22 mouse cellular contexts compared by ENCODE assay signal in the genomic region with DNA sequence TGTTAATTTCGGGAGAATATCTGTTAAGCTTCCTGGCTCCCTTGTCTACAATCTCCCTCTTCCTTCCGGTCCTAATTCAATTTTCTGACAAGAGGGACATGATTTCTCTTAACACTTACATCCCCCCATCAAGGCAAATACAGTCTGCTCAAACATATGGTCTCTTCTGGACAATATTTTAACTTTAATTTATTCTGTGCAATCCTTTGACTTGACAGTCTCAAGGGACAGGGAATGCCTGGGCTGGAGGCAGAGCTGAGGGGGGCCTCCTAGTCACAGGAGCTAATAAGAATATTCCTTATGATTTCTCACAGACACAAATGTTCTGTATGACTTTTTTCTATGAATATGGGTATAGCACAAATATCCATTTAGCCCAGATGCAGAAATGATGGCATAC.
DNase-seq lines count a peak whose midpoint lies in the region; ATAC-seq and TF ChIP-seq lines count a peak whose summit lies in the region.
"Had no signal": no experiment of that assay in that cellular context is flagged by ENCODE, and none has a peak within 500 bp of the region (broad histone marks: within the 10 kb centered on the region; RNA-seq: fewer than 3 reads in every experiment).

No protein-coding gene starts in this region.

- H3K4me2 ChIP-seq in forebrain, embryonic 13.5 days, result no peak overlapping the region
- no peak overlapping the region for H3K4me2 ChIP-seq in heart, embryonic 16.5 days (ENCODE audit: low read depth, low read length)
- H3K4me2 ChIP-seq in lung, embryonic 14.5 days, result no peak overlapping the region
- H3K4me2 ChIP-seq in forebrain, embryonic 14.5 days (ENCODE audit: low read length), result no peak overlapping the region
- no peak overlapping the region for H3K4me2 ChIP-seq in intestine, embryonic 16.5 days (ENCODE audit: low read depth, low read length)
- H3K4me2 ChIP-seq: limb, embryonic 15.5 days; liver, embryonic 15.5 days; neural tube, embryonic 15.5 days had no signal

- H3K36me3 ChIP-seq in forebrain, embryonic 13.5 days (ENCODE audit: poor library complexity, severe bottlenecking), result no peaks in the 10 kb centered on the region
- H3K36me3 ChIP-seq in forebrain, embryonic 10.5 days (replicated peaks), result no peaks in the 10 kb centered on the region
- no peaks in the 10 kb centered on the region for H3K36me3 ChIP-seq in heart, embryonic 16.5 days (ENCODE audit: control insufficient read depth, insufficient read depth)
- no peaks in the 10 kb centered on the region for H3K36me3 ChIP-seq in heart, adult 2 months (ENCODE audit: control insufficient read depth, insufficient read depth, low read length)
- H3K36me3 ChIP-seq in lung, embryonic 14.5 days (ENCODE audit: insufficient read depth), result no peaks in the 10 kb centered on the region
- no peaks in the 10 kb centered on the region for H3K36me3 ChIP-seq in forebrain, embryonic 14.5 days (ENCODE audit: control insufficient read depth, insufficient read depth, low read length)
- H3K36me3 ChIP-seq in intestine, embryonic 16.5 days (ENCODE audit: control insufficient read depth, insufficient read depth, low read length), result no peaks in the 10 kb centered on the region
- H3K36me3 ChIP-seq: G1E; limb, embryonic 15.5 days; liver, embryonic 15.5 days; neural tube, embryonic 15.5 days had no signal

- H3K79me2 ChIP-seq in heart, adult 2 months (replicated peaks; ENCODE audit: control insufficient read depth, insufficient read depth, low read length), result no peaks in the 10 kb centered on the region

- DNase-seq in forebrain, embryonic 10.5 days (ENCODE audit: extremely low spot score, low spot score), result no peak
- DNase-seq in heart, adult 2 months, result no peak
- DNase-seq in lung, embryonic 14.5 days, result no peak
- DNase-seq in lung, postnatal 10 days, result no peak
- DNase-seq in forebrain, embryonic 14.5 days (ENCODE audit: low spot score), result peak; percentile 44
- DNase-seq: cerebellum, adult 18-20 months; cerebellum, postnatal 25 days; gastrocnemius, adult 2 months; lung, postnatal 14 days; right cerebral cortex, postnatal 14 days; spleen, adult 18-20 months; thymus, postnatal 25 days had no signal

- no peak for TF ChIP-seq CTCF in heart, adult 2 months (IDR thresholded peaks at IDR 0.05)
- TF ChIP-seq CTCF in lung, embryonic 14.5 days (IDR thresholded peaks at IDR 0.05; ENCODE audit: low read depth), result no peak

- no peak overlapping the region for H3K4me3 ChIP-seq in forebrain, embryonic 13.5 days
- H3K4me3 ChIP-seq in forebrain, embryonic 10.5 days, result no peak overlapping the region
- no peak overlapping the region for H3K4me3 ChIP-seq in heart, embryonic 16.5 days (ENCODE audit: low read length)
- no peak overlapping the region for H3K4me3 ChIP-seq in heart, adult 2 months
- H3K4me3 ChIP-seq in lung, embryonic 14.5 days (ENCODE audit: low read depth, low read length), result no peak overlapping the region
- no peak overlapping the region for H3K4me3 ChIP-seq in forebrain, embryonic 14.5 days (ENCODE audit: low read depth, low read length)
- H3K4me3 ChIP-seq in intestine, embryonic 16.5 days (ENCODE audit: low read length), result no peak overlapping the region
- H3K4me3 ChIP-seq: gastrocnemius, adult 2 months; limb, embryonic 15.5 days; liver, embryonic 15.5 days; megakaryocyte, embryonic 14.5 days; neural tube, embryonic 15.5 days had no signal

- intact Hi-C loops in heart, adult 2 months (cut with DNase I), result no loop called here

- no peak overlapping the region for H3K27ac ChIP-seq in forebrain, embryonic 13.5 days
- no peak overlapping the region for H3K27ac ChIP-seq in forebrain, embryonic 10.5 days
- peak overlapping the region; percentile 61 for H3K27ac ChIP-seq in heart, embryonic 16.5 days (ENCODE audit: low read length)
- no peak overlapping the region for H3K27ac ChIP-seq in heart, adult 2 months
- 0 out of 2 replicates have a peak overlapping the region, but pooled peaks have one; percentile 9 for H3K27ac ChIP-seq in lung, embryonic 14.5 days (ENCODE audit: low read depth)
- no peak overlapping the region for H3K27ac ChIP-seq in forebrain, embryonic 14.5 days (ENCODE audit: low read depth, low read length)
- H3K27ac ChIP-seq in intestine, embryonic 16.5 days (ENCODE audit: low read length), result no peak overlapping the region
- H3K27ac ChIP-seq: limb, embryonic 15.5 days; liver, embryonic 15.5 days; neural tube, embryonic 15.5 days had no signal

- no peaks in the 10 kb centered on the region for H3K27me3 ChIP-seq in forebrain, embryonic 13.5 days
- no peaks in the 10 kb centered on the region for H3K27me3 ChIP-seq in forebrain, embryonic 10.5 days (ENCODE audit: poor library complexity, severe bottlenecking)
- no peaks in the 10 kb centered on the region for H3K27me3 ChIP-seq in heart, embryonic 16.5 days (ENCODE audit: control insufficient read depth, insufficient read depth, low read length)
- no peaks in the 10 kb centered on the region for H3K27me3 ChIP-seq in heart, adult 2 months (ENCODE audit: control insufficient read depth, insufficient read depth, low read length)
- H3K27me3 ChIP-seq in lung, embryonic 14.5 days (ENCODE audit: insufficient read depth, low read length), result no peaks in the 10 kb centered on the region
- H3K27me3 ChIP-seq in forebrain, embryonic 14.5 days (replicated peaks; ENCODE audit: control insufficient read depth, insufficient read depth, low read length), result no peaks in the 10 kb centered on the region
- H3K27me3 ChIP-seq in intestine, embryonic 16.5 days (replicated peaks; ENCODE audit: control insufficient read depth, insufficient read depth, low read length), result no peaks in the 10 kb centered on the region
- H3K27me3 ChIP-seq: limb, embryonic 15.5 days; liver, embryonic 15.5 days; megakaryocyte, embryonic 14.5 days; neural tube, embryonic 15.5 days had no signal

- no peak for TF ChIP-seq EP300 in heart, adult 2 months (IDR thresholded peaks at IDR 0.05; ENCODE audit: insufficient read depth, low read depth, low read length)

- ATAC-seq in forebrain, embryonic 13.5 days, result peak; percentile 83
- ATAC-seq in heart, embryonic 16.5 days (replicated peaks; ENCODE audit: extremely low read depth, insufficient read depth, low FRiP score), result no peak
- ATAC-seq in lung, embryonic 14.5 days (ENCODE audit: insufficient read depth), result no peak
- peak; percentile 83; the same call in 1 of the 2 replicates for ATAC-seq in forebrain, embryonic 14.5 days
- no peak for ATAC-seq in intestine, embryonic 16.5 days
- ATAC-seq: hindbrain, embryonic 16.5 days; intestine, postnatal 0 days had no signal

- 67% methylated on average over 2 of the region's 2 CpGs for WGBS in forebrain, embryonic 13.5 days
- WGBS in forebrain, embryonic 10.5 days, result 87% methylated on average over 2 of the region's 2 CpGs
- 50% methylated on average over 2 of the region's 2 CpGs for WGBS in heart, embryonic 16.5 days
- WGBS in heart, adult 2 months, result 33% methylated on average over 2 of the region's 2 CpGs
- WGBS in lung, embryonic 14.5 days, result 36% methylated on average over 2 of the region's 2 CpGs
- 68% methylated on average over 2 of the region's 2 CpGs for WGBS in forebrain, embryonic 14.5 days
- WGBS in intestine, embryonic 16.5 days, result 62% methylated on average over 2 of the region's 2 CpGs

- H3K9ac ChIP-seq in forebrain, embryonic 13.5 days, result no peak overlapping the region
- H3K9ac ChIP-seq in heart, embryonic 16.5 days (ENCODE audit: low read length), result no peak overlapping the region
- no peak overlapping the region for H3K9ac ChIP-seq in heart, adult 2 months (ENCODE audit: low read depth, low read length)
- H3K9ac ChIP-seq in lung, embryonic 14.5 days, result no peak overlapping the region
- no peak overlapping the region for H3K9ac ChIP-seq in forebrain, embryonic 14.5 days (ENCODE audit: low read length)
- no peak overlapping the region for H3K9ac ChIP-seq in intestine, embryonic 16.5 days (ENCODE audit: low read depth, low read length)
- H3K9ac ChIP-seq: limb, embryonic 15.5 days; liver, embryonic 15.5 days; neural tube, embryonic 15.5 days had no signal

- TF ChIP-seq POLR2A in heart, adult 2 months (IDR thresholded peaks at IDR 0.05; ENCODE audit: insufficient read depth, low read depth, low read length), result no peak

- no peaks in the 10 kb centered on the region for H3K4me1 ChIP-seq in forebrain, embryonic 13.5 days
- no peaks in the 10 kb centered on the region for H3K4me1 ChIP-seq in forebrain, embryonic 10.5 days
- H3K4me1 ChIP-seq in heart, embryonic 16.5 days (ENCODE audit: control insufficient read depth, insufficient read depth, low read length), result no peaks in the 10 kb centered on the region
- no peaks in the 10 kb centered on the region for H3K4me1 ChIP-seq in heart, adult 2 months (ENCODE audit: control insufficient read depth, insufficient read depth, low read length)
- H3K4me1 ChIP-seq in lung, embryonic 14.5 days (ENCODE audit: insufficient read depth), result no peaks in the 10 kb centered on the region
- H3K4me1 ChIP-seq in forebrain, embryonic 14.5 days (ENCODE audit: control insufficient read depth, insufficient read depth, low read length), result no peaks in the 10 kb centered on the region
- H3K4me1 ChIP-seq in intestine, embryonic 16.5 days (ENCODE audit: control insufficient read depth, insufficient read depth, low read length), result no peaks in the 10 kb centered on the region
- H3K4me1 ChIP-seq: limb, embryonic 15.5 days; liver, embryonic 15.5 days; neural tube, embryonic 15.5 days had no signal

- H3K9me3 ChIP-seq in forebrain, embryonic 13.5 days (replicated peaks), result no peaks in the 10 kb centered on the region
- no peaks in the 10 kb centered on the region for H3K9me3 ChIP-seq in forebrain, embryonic 10.5 days
- H3K9me3 ChIP-seq in heart, embryonic 16.5 days (replicated peaks; ENCODE audit: control insufficient read depth, low read length), result peaks cover 5% of the 10 kb centered on the region
- no peaks in the 10 kb centered on the region for H3K9me3 ChIP-seq in lung, embryonic 14.5 days (ENCODE audit: low read depth, low read length)
- no peaks in the 10 kb centered on the region for H3K9me3 ChIP-seq in forebrain, embryonic 14.5 days (replicated peaks; ENCODE audit: control insufficient read depth, low read length)
- H3K9me3 ChIP-seq in intestine, embryonic 16.5 days (ENCODE audit: control insufficient read depth, low read length), result no peaks in the 10 kb centered on the region
- H3K9me3 ChIP-seq: G1E; limb, embryonic 15.5 days; liver, embryonic 15.5 days; neural tube, embryonic 15.5 days had no signal

Comparison
In these comparisons a context has a peak if more than half of its experiments do, and no peak if none do; other contexts are left out.
1. H3K27ac ChIP-seq: peak in heart, embryonic 16.5 days (single experiment) and lung, embryonic 14.5 days (single experiment); none in forebrain, embryonic 13.5 days (single experiment), forebrain, embryonic 10.5 days (single experiment), heart, adult 2 months (single experiment), forebrain, embryonic 14.5 days (single experiment) and intestine, embryonic 16.5 days (single experiment).
2. ATAC-seq: peak in forebrain, embryonic 13.5 days (single experiment) and forebrain, embryonic 14.5 days (single experiment); none in heart, embryonic 16.5 days (single experiment), lung, embryonic 14.5 days (single experiment) and intestine, embryonic 16.5 days (single experiment).